Mouse (Mus musculus) C2C12 (cell line): ENCODE measurements around the gene Ogfod3. TPM values are rescaled to one million over a fixed set of nuclear protein-coding genes. Genes with fewer than 3 reads are reported as not detected.

ENCODE experiments used
- H3K27me3 ChIP-seq: one replicate; pipeline ENCODE4 v1.6.1; 2011; ENCODE audit not compliant: control insufficient read depth, insufficient read depth, insufficient read length
- H3K36me3 ChIP-seq: one replicate; pipeline ENCODE4 v1.6.1; 2011; ENCODE audit not compliant: control insufficient read depth, insufficient read depth
- H3K4me3 ChIP-seq: one replicate; pipeline ENCODE4 v1.5.1; 2011; ENCODE audit warnings: mild to moderate bottlenecking, control low read depth; ENCODE audit not compliant: poor library complexity, insufficient read depth, severe bottlenecking
- H3K79me2 ChIP-seq: one replicate; pipeline ENCODE4 v1.6.1; 2011; ENCODE audit not compliant: control insufficient read depth, insufficient read depth
- H3K79me3 ChIP-seq: one replicate; pipeline ENCODE4 v1.6.1; 2011; ENCODE audit warnings: low read depth, control low read depth
- H3ac ChIP-seq: one replicate; pipeline ENCODE3; 2011; ENCODE audit warnings: low read depth; ENCODE audit not compliant: control insufficient read depth, insufficient read length
- CEBPB ChIP-seq: IDR thresholded peaks from one replicate; pipeline ENCODE4 v1.6.1; 2011; ENCODE audit warnings: low read depth, mild to moderate bottlenecking, control low read depth, moderate library complexity
- CTCF ChIP-seq: IDR thresholded peaks from one replicate; pipeline ENCODE4 v1.5.1; 2011; ENCODE audit not compliant: control insufficient read depth, insufficient read depth, insufficient read length
- FOSL1 ChIP-seq: IDR thresholded peaks from one replicate; pipeline ENCODE4 v1.8.0; 2011; ENCODE audit warnings: mild to moderate bottlenecking, low read length; ENCODE audit not compliant: poor library complexity, insufficient read depth, severe bottlenecking
- MAX ChIP-seq: IDR thresholded peaks from one replicate; pipeline ENCODE4 v1.6.1; 2011; ENCODE audit warnings: mild to moderate bottlenecking, control low read depth
- MYOD1 ChIP-seq: IDR thresholded peaks from one replicate; pipeline ENCODE4 v1.6.1; 2011; ENCODE audit warnings: low read depth; ENCODE audit not compliant: control insufficient read depth, insufficient read length
- MYOG ChIP-seq: IDR thresholded peaks from one replicate; pipeline ENCODE4 v1.6.1; 2011; ENCODE audit not compliant: control insufficient read depth, insufficient read length; ENCODE audit errors: extremely low read depth
- USF1 ChIP-seq: IDR thresholded peaks from one replicate; pipeline ENCODE4 v1.6.1; 2011; ENCODE audit warnings: low read depth, mild to moderate bottlenecking, control low read depth, moderate library complexity
- polyA plus RNA-seq: library from polyadenylated mRNA; unstranded; fragments of >200 nt; fragmentation: generic; extraction: Trizol; gene quantifications from one replicate; pipeline ENCODE4 v1.2.1, GENCODE M21; 2012; ENCODE audit warnings: missing spikeins

The Ogfod3 gene
- polyA plus RNA-seq, 1 experiment = 10.8 TPM

DNA sequence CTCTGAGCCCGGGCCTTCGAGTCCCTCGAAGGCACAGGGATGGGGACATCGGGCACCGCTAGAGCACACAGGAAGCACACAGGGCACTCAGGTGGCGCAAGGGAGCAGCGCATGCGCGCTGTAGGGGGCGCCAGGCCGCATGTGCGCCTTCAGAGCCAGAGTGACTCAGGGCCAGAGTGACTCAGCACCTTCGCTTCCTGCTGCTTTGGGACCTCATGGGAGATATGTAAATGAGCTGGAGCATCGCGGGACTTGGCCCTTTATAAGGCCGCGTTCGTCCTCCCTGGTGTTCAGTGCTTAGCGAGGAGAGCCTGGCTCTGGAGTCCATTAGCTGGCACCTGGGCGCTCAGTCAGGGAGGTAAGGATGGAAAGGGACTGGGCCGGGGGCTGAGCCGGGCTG lies 58.6 kb downstream of the Ogfod3 start, which contains the start of gene Tex19.1:
Tex19.1 (plus strand) TSS at position 279 of the 400 bp plus-strand sequence.
- no peak for TF ChIP-seq MYOG
- TF ChIP-seq MYOD1 = no peak
- TF ChIP-seq USF1 = no peak
- TF ChIP-seq MAX = no peak
- TF ChIP-seq CTCF = no peak
- no peak for TF ChIP-seq FOSL1
- TF ChIP-seq CEBPB = no peak
- Histone ChIP-seq H3K79me2 (no peaks in the 10 kb centered on the region), H3K36me3 (no peaks in the 10 kb centered on the region), H3K27me3 (no peaks in the 10 kb centered on the region), H3ac (no peak within 1 kb of the TSS), H3K79me3 (no peaks in the 10 kb centered on the region), H3K4me3 (peak within 1 kb of the TSS; percentile 6)

DNA sequence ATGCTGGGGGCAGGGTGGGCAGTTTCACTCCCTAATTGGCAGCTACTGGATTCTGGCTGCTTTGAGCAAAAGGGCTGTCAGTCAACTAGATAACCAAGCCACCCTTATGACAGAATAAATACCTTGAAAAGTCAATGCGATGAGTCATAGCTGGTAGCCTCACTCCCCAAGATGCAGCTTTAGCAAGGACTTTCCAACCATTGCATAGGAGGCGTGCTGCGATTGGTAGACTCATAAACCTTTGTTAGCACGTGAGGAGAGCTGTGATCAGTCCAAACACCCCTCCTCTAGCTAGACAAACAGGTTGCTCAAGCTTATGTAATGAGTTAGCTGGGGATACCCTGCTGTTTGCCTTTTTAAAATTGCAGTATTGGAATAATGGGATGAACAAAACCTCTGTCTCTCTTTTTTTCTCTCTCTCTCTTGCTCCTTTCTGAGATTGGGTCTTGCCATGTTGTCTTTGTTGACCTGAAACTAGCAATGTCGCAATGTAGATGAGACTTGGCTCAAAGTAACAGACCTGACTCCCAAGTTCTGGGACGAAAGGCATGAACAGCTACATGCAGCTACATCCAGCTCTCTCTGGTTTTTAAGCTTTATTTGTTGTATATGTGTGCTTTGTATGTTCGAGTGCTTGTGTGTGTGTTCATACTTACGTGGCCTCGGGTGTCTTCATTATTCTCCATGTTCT lies 61.0 kb downstream of the Ogfod3 start:
- H3ac ChIP-seq = no peak overlapping the region
- no peaks in the 10 kb centered on the region for H3K79me2 ChIP-seq
- no peaks in the 10 kb centered on the region for H3K79me3 ChIP-seq
- H3K4me3 ChIP-seq = no peak overlapping the region
- no peak for TF ChIP-seq USF1
- no peak for TF ChIP-seq MYOD1
- TF ChIP-seq CEBPB = no peak
- no peak for TF ChIP-seq CTCF
- no peak for TF ChIP-seq FOSL1
- no peak for TF ChIP-seq MAX
- TF ChIP-seq MYOG = no peak
- no peaks in the 10 kb centered on the region for H3K36me3 ChIP-seq
- H3K27me3 ChIP-seq = peaks cover 8% of the 10 kb centered on the region

DNA sequence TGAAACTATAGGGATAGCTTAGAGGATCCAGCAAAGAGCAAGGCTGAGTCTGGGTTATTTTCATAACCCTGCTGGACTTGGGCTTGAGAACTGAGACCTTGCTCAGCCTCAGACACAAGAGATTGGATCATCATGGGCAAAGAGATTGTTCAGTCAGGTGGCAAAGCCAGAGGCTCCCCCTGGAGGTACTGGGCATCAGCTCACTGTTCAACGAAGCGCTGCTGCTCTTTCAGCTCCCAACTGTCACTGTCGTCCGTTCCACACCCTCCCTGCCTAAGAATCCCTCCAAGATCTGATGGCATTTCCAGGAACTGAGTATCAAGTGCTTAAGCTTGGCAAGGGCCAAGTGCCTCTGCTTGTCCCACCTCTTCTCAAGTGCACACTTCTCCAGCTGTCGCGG lies 65.8 kb downstream of the Ogfod3 start:
- TF ChIP-seq FOSL1 (no peak), USF1 (no peak), MYOD1 (no peak), CTCF (peak; percentile 13), CEBPB (no peak)
- H3K36me3 ChIP-seq = no peaks in the 10 kb centered on the region
- H3K79me3 ChIP-seq = no peaks in the 10 kb centered on the region
- H3K27me3 ChIP-seq = peaks cover 8% of the 10 kb centered on the region
- H3K79me2 ChIP-seq = no peaks in the 10 kb centered on the region
- no peak overlapping the region for H3K4me3 ChIP-seq
- no peak overlapping the region for H3ac ChIP-seq

DNA sequence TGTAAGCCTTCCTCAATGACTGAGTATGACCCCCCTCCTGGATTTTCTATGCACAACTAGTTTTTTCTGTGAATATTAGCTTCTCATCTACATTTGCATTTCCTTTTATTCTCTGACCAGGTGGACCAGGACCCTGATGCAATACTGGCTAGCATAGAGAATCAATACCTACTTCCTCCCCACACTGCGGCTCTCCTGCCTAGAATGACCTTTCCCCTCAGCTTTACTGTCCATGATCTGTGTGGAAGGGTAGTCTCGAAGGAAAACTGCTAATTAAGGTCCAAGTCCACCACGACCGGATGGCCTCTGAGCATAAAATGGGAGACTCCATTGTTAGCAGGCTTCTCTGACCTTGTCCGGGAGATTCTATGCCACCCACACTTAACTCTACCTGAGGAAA lies 66.8 kb downstream of the Ogfod3 start:
- no peak overlapping the region for H3K4me3 ChIP-seq
- H3ac ChIP-seq = no peak overlapping the region
- H3K36me3 ChIP-seq = no peaks in the 10 kb centered on the region
- H3K79me3 ChIP-seq = no peaks in the 10 kb centered on the region
- no peaks in the 10 kb centered on the region for H3K79me2 ChIP-seq
- TF ChIP-seq CEBPB (no peak), MYOG (no peak), MYOD1 (no peak), CTCF (no peak), MAX (no peak), USF1 (no peak), FOSL1 (no peak)
- H3K27me3 ChIP-seq = peaks cover 8% of the 10 kb centered on the region

GRCm38 (mm10) chr11:121134600-121134999 lies 69.9 kb downstream of the Ogfod3 start:
- Histone ChIP-seq H3K27me3 (peaks cover 8% of the 10 kb centered on the region), H3K36me3 (no peaks in the 10 kb centered on the region), H3K4me3 (no peak overlapping the region), H3K79me2 (no peaks in the 10 kb centered on the region), H3ac (no peak overlapping the region), H3K79me3 (no peaks in the 10 kb centered on the region)
- no peak for TF ChIP-seq USF1
- TF ChIP-seq MYOG = no peak
- no peak for TF ChIP-seq CTCF
- no peak for TF ChIP-seq MYOD1
- TF ChIP-seq FOSL1 = no peak
- TF ChIP-seq MAX = no peak
- TF ChIP-seq CEBPB = no peak

DNA sequence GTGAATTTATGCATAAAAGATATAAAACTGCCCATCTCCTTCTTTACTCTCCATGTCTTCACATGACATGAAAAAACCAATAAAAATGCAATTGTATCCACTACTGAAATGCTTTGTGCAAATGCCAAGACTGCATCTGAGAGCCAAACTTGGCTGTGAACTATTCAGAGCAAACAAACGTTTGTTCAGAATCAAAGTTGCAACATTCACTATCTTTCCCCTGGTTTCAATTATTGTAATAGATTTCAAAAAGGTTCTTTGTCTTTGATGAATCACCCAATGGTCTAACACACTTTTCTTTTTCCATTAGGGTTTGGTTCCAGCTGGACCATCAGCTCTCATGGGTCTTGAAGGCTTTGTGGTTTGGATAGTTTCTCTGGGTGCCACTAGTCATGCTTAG lies 74.9 kb downstream of the Ogfod3 start:
- TF ChIP-seq USF1 = peak; percentile 67
- no peak for TF ChIP-seq MAX
- no peak for TF ChIP-seq MYOD1
- no peak for TF ChIP-seq MYOG
- TF ChIP-seq CEBPB = peak; percentile 92
- no peak for TF ChIP-seq CTCF
- TF ChIP-seq FOSL1 = no peak
- Histone ChIP-seq H3ac (no peak overlapping the region), H3K4me3 (no peak overlapping the region), H3K27me3 (no peaks in the 10 kb centered on the region), H3K36me3 (no peaks in the 10 kb centered on the region), H3K79me3 (no peaks in the 10 kb centered on the region), H3K79me2 (no peaks in the 10 kb centered on the region)

Other genes starting within 250 kb of the Ogfod3 start
- gene Csnk1d, start 213.4 kb downstream of the Ogfod3 start, polyA plus RNA-seq = 79.2 TPM
- gene Cd7, start 165.3 kb downstream of the Ogfod3 start, polyA plus RNA-seq = not detected
- gene Sectm1b, start 141.1 kb downstream of the Ogfod3 start, polyA plus RNA-seq = not detected
- not detected for gene Sectm1a, start 123.5 kb downstream of the Ogfod3 start, polyA plus RNA-seq
- gene Tex19.2, start 86.0 kb downstream of the Ogfod3 start, polyA plus RNA-seq = 0.04 TPM
- gene Tex19.1, start 58.6 kb downstream of the Ogfod3 start, polyA plus RNA-seq = 0.02 TPM
- gene Uts2r, start 44.4 kb downstream of the Ogfod3 start, polyA plus RNA-seq = not detected
- gene Hexdc, start 278 bp downstream of the Ogfod3 start, polyA plus RNA-seq = 5.4 TPM
- 23.8 TPM for gene Cybc1, start 24.6 kb upstream of the Ogfod3 start, polyA plus RNA-seq
- gene Narf, start 32.5 kb upstream of the Ogfod3 start, polyA plus RNA-seq = 4.0 TPM
- gene Foxk2, start 55.3 kb upstream of the Ogfod3 start, polyA plus RNA-seq = 43.1 TPM
- 60.9 TPM for gene Wdr45b, start 149.7 kb upstream of the Ogfod3 start, polyA plus RNA-seq
- gene Rab40b, start 183.5 kb upstream of the Ogfod3 start, polyA plus RNA-seq = 0.41 TPM
- 5.3 TPM for gene Fn3krp, start 216.7 kb upstream of the Ogfod3 start, polyA plus RNA-seq
- gene Fn3k, start 230.2 kb upstream of the Ogfod3 start, polyA plus RNA-seq = 0.04 TPM
- 69.2 TPM for gene Tbcd, start 247.2 kb upstream of the Ogfod3 start, polyA plus RNA-seq